Comparison of ENCODE assay signal across 10 mouse cellular contexts in the genomic region with DNA sequence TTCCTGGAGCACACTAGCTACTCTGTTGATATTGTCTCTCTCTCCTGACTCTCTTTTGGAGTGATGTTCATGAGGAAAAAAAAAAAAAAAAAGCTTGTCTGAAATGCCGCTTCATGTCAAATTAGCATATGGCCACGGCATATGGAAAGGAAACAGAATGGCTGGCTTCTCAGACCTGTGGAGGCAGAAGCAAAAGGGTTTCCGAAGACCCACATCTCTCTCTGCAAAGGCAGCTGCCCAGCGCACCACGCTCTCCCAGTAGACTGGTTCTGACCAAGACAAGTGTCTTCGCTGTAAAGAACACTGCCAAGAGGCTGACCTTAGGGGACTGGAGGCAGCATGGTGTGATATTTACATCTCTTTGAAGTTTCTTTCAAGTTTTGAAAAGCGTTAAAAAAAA.
"Had no signal": no experiment of that assay in that cellular context is flagged by ENCODE, and none has a peak within 500 bp of the region (broad histone marks: within the 10 kb centered on the region; RNA-seq: fewer than 3 reads in every experiment).

No protein-coding gene starts in this region.

- H3K9me3 ChIP-seq: limb, embryonic 13.5 days; stomach, embryonic 15.5 days had no signal

- DNase-seq: kidney, postnatal 25 days; layer of hippocampus, postnatal 36 days; lung, adult 18-20 months; right cerebral cortex, postnatal 14 days; thymus, adult 2 months; thymus, postnatal 25 days had no signal

- H3K4me2 ChIP-seq: limb, embryonic 13.5 days; stomach, embryonic 15.5 days had no signal

- ATAC-seq: midbrain, embryonic 16.5 days had no signal

- H3K27ac ChIP-seq: limb, embryonic 13.5 days; liver, embryonic 14.5 days; stomach, embryonic 15.5 days had no signal

- H3K4me1 ChIP-seq: limb, embryonic 13.5 days; stomach, embryonic 15.5 days had no signal

- H3K36me3 ChIP-seq: limb, embryonic 13.5 days; stomach, embryonic 15.5 days had no signal

- H3K4me3 ChIP-seq: limb, embryonic 13.5 days; stomach, embryonic 15.5 days had no signal

- H3K9ac ChIP-seq: limb, embryonic 13.5 days; liver, embryonic 14.5 days; stomach, embryonic 15.5 days had no signal

- H3K27me3 ChIP-seq: limb, embryonic 13.5 days; stomach, embryonic 15.5 days had no signal
